Mouse (Mus musculus): ENCODE measurements at regions not wholly inside any gene's neighbourhood (a gene's known extent, or its start where the extent isn't known, plus 50 kb on each side); places are given as distances from the start of the nearest gene placed in this dataset.

DNA sequence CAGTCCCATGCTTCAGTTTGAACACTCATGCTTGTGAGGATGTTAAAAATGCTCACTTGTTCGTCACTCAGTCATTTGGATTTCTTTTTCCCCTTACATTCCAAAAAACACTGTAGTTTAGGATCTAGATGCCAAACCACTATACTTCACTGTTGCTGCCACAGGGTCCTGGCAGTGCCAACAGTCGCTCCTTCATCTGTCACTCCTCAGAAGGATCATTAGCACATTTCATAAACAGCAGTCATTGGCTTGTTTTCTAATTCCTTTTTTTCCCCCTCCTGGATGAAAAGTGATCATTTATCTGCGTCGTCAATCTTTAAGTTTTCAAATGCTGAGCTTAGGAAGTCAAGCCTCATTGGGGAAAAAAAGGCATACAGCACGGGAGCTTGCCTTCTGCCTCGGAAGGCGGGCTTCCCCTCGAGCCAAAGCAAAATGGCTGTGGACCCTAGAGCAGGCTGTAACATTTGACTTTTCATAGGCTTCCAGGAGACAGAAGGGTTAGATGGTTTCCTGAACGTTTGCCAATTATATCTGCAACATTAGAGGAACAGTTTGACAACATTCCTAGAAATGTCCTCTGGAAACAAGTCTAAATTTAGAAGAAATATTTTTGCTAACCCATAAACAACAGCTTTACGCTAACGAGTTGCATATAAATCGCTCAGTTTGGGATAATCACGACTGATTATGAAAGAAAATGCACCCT, 95.6 kb upstream of the Fat1 start:
- DNase-seq: no peak

DNA sequence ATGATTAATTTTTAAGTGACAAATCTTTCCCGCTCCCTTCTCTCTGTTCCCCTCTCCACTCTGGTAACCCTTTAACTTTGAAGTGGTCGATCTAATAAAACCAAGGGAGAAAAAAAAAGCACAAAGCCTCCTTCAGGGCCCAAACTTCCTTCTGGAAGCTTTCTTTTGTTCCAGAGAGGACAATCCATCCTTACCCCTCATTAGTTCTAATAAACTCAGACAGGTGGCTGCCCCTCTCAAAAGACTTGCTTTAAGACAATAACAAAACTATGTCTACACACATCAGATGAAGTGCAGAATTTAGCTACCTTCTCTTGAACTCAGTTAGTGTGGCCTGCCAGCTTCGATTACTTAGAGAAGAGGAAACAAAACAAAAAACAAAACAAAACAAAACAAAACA, 94.6 kb upstream of the Fat1 start:
- no peak for DNase-seq

DNA sequence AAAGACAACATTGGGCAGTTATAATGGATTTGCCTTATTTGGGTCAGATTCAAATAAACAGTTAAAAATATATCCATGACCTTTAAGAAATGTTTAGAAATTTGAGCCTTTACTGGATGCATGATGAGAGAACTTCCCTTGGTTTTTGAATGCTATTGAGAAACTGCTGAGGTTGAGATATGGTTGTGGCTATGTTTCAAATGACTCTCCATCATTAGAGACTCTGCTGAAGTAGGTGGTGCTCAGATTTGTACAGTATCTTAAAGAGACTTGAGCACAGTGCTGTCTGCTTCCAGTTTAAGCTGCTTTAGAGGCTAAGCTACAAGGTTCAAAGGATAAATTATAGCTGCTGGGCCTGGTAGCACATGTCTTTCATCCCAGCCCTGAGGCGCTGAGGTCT, 90.9 kb upstream of the Fat1 start:
- DNase-seq: no peak

DNA sequence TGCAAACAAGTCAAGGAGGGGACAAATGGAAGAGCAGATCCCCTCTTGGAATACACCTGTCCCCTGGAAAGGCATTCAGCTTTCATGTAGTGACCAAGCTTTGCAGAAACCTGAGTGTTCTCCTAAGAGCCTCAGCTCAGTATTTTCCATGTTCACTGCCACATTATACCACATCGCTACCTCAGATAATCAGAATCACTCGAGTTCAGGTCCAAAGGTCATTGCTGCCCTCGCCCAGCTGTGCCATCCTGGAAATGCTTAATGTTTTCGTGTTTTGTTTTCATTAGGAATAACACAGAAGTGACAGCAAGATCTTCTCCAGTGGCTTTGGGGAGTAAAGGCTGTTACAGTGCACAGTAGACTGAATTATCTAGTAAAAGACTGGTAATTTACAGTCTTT, 83.0 kb upstream of the Fat1 start:
- no peak for DNase-seq

DNA sequence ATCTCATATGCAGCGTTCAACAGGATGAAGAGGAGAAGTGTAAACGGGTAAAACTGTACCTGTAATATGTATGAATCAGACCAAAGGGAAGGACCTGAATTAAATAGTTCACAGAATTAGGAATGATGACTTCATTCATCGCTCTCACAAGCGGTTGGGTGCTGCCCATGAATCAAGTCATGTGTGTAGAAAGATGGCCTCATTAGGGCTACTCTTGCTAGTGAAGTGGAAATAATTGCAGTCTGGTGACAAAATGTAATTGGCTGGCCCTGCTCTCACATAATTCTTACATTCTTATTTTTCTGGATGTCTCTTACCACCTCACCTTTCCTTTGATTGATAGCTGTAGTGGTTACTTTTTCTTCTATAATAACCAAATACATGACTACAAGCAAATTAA, 80.1 kb upstream of the Fat1 start:
- no peak for DNase-seq

DNA sequence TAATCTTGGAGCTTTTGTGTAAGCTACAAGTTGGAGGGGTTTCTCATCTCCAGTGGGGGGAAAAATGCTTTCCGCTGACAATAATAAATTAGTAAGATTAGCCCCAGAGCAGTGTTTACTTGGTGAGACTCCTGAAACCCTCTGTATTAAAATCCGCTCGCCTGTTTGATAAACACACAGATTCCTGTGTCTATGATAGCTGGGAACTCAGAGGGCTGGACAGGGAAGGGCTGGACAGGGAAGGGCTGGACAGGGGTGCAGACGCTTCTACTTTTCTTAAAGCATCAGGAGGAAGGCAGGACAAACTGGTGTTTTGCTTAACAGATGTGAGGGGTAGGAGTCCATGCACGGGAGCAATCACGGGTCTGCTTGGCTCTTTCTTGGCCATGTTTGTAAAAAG, 68.0 kb upstream of the Fat1 start:
- no peak for DNase-seq

DNA sequence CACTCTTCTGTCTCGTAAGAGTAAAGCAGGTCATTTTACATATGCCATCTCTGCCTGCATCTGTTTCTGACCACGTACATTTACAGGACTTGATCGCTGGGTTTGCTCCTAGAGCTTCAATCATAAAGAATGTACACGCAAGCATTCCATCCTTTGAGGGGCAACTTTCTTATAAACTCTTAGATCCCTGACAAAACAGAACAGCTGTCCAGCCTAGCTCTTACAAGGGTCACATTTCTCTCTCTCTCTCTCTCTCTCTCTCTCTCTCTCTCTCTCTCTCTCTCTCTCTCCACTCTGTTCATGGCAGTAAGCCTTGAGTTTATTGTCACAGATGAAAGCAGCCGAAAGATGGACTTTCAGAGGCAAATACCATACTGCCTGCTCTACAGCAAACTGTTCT, 67.6 kb upstream of the Fat1 start:
- no peak for DNase-seq

DNA sequence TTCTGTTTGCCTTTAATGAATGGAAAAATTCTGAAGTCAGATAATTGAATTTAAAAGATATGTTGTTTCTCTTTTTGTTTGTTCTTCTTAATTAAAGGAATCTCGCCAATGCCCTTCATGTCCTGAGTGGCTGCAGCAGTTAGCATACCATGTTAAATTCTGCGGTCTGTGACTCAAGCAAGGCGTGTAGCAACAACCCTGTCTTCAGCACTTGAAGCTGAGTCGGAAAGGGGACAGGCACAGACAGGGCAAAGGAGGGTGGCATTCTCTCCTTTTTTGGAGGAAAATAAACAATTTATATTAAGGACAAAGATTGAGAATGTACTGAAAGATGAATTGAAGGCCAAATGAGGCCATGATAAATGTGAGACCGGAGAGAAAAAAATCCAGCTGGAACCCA, 58.2 kb upstream of the Fat1 start:
- no peak for DNase-seq

DNA sequence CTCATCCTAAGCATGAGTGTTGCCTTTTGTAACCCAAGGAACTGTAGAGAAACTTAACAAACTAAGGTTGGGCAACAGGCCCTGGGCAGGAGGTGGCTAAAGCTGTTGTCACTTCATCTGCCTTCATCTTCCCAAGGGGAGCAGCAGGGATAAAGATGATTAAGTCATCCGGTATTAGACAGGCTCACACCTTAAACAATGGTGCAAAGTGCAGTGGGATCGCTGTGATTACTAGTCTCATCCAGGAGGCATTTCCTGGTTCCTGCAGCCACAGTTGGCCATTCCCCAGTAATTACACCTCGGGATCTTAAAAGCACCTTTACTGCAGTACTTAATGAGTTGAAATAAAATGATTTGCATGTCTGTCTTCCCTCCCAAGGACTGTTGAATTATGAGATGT, 57.0 kb upstream of the Fat1 start:
- no peak for DNase-seq

DNA sequence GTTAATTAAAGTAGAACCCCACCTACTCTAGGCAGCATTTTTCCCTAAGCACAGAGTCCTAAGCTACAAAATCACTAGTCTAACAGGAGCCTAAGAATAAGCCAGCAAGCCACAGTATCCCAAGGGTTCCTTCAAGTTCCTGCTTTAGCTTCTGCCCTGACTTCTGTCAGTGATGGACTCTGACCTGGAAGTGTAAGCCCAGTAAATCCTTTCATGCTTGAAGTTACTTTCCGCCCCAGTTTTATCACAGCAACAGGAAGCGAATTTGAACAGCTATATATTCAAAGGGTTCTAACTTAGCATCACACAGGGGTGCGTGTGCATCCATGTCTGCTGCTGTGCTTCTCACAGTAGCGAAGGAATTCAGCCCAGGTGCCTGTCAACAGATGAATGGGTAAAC, 56.1 kb upstream of the Fat1 start:
- DNase-seq: no peak

DNA sequence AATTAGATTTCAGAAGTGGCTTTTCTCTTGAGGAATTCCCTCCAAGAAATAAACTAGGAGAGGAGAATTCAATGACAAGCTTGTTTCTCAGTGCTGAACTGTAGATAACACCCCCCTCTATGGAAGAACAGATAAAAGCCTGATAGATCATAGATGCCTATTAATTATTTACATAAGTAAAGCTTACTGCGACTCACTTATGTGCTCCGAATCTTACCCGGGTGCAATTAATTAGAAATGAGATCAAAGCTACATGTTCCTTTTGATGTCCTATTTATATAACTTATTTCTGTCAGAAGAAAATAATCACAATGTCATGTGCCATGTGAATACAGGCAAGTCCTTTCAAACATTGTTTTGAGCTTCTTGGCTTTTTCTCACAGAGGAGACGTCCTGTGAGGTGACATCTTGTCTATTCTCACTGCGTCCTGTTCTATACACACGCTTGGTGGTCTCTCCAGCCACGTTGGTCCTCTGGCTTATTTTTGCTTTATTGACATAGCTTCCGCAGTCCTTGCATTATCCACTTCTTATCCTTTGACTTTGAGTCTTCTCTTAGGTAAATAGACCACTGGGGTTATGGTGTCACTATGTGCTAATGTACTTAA, 50.7 kb upstream of the Fat1 start:
- DNase-seq: no peak
